Mouse (Mus musculus) gastrocnemius, adult 2 months (tissue): Measurements from ENCODE around the gene Acot3. TPM values are rescaled to one million over a fixed set of nuclear protein-coding genes. Genes with fewer than 3 reads are reported as not detected.
"Not testable (repeated sequence)": the region's sequence is repeated elsewhere in the genome, so short reads cannot be mapped to it uniquely, and the experiment has no call there.

Experiments
- DNase-seq: peaks from one replicate; pipeline ENCODE4 v3.0.0; 2022
- H3K27ac ChIP-seq: fragments of 200-600 bp; 2 replicates; pipeline ENCODE4 v1.8.1; 2022; ENCODE audit warnings: mild to moderate bottlenecking
- H3K4me3 ChIP-seq: fragments of 200-600 bp; 2 replicates; pipeline ENCODE4 v1.8.1; 2022; ENCODE audit warnings: mild to moderate bottlenecking, moderate library complexity
- CTCF ChIP-seq: fragments of 200-600 bp; IDR thresholded peaks from 2 replicates; pipeline ENCODE4 v1.8.1; 2022; ENCODE audit warnings: antibody characterized with exemption, mild to moderate bottlenecking, moderate library complexity
- intact Hi-C: fragments of 180-260 bp; cut with DNase I; formaldehyde crosslinking; loops from one replicate; pipeline ENCODE4 v1.15.1; 2025
- total RNA-seq, 2 experiments: library from RNA; stranded (reverse); gene quantifications; 2 replicates each; pipeline ENCODE4 v1.2.3; 2021

Gene Acot3
- total RNA-seq, 2 experiments from 2014 or later, result not detected

- no peak for DNase-seq
- H3K4me3 ChIP-seq, result peak overlapping the region; percentile 56
- H3K27ac ChIP-seq, result no peak overlapping the region
- intact Hi-C loops, result no loop called here
- no peak for TF ChIP-seq CTCF
Measured at GRCm38 (mm10) chr12:84053173-84053572, 1.2 kb downstream of the Acot3 start.

- intact Hi-C loops, result no loop called here
- DNase-seq, result no peak
- no peak overlapping the region for H3K27ac ChIP-seq
- TF ChIP-seq CTCF, result no peak
- peak overlapping the region; percentile 56 for H3K4me3 ChIP-seq
Measured at GRCm38 (mm10) chr12:84053679-84054391, 1.9 kb downstream of the Acot3 start.

DNA sequence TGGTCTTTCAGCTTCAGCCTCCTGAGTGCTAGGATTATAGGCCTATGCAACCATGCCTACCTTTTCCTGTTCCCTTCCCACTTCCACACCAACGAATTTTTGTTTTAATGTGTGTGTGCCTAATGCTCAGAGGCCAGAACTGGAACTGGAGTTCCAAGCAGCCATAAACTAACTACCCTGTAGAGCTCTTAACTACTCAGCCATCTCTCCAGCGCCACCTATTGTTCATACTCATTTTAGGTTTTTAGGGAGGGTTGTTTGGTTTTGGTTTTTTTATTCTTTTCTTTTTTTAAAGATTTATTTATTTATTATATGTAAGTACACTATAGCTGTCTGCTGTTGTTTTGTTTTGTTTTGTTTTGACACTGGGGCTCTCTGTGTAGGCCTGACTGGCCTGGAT, 9.0 kb downstream of the Acot3 start:
- no peak for DNase-seq
- TF ChIP-seq CTCF, result peak; percentile 71
- Histone ChIP-seq H3K4me3 (no peak overlapping the region), H3K27ac (no peak overlapping the region)
- intact Hi-C loops, result loop anchor here (2.0 to 10.0 kb wide), 2 partner anchors 88 to 346 kb away; no protein-coding TSS in a partner anchor

- DNase-seq, result no peak
- no peak for TF ChIP-seq CTCF
- Histone ChIP-seq H3K4me3 (no peak overlapping the region), H3K27ac (no peak overlapping the region)
- intact Hi-C loops, result loop anchor here (10.0 kb wide), 1 partner anchor 348 kb away; no protein-coding TSS in a partner anchor
Measured at GRCm38 (mm10) chr12:84062336-84062735, 10.4 kb downstream of the Acot3 start.

GRCm38 (mm10) chr12:84063228-84063627, 11.3 kb downstream of the Acot3 start:
- Histone ChIP-seq H3K27ac (no peak overlapping the region), H3K4me3 (no peak overlapping the region)
- TF ChIP-seq CTCF, result peak; percentile 42
- intact Hi-C loops, result loop anchor here (10.0 kb wide), 1 partner anchor 348 kb away; no protein-coding TSS in a partner anchor
- no peak for DNase-seq

- no peak overlapping the region for H3K4me3 ChIP-seq
- H3K27ac ChIP-seq, result no peak overlapping the region
- TF ChIP-seq CTCF, result no peak
- DNase-seq, result no peak
- intact Hi-C loops, result loop anchor here (10.0 kb wide), 1 partner anchor 349 kb away; no protein-coding TSS in a partner anchor
Measured at GRCm38 (mm10) chr12:84063833-84064232, 11.9 kb downstream of the Acot3 start.

- H3K4me3 ChIP-seq, result no peak overlapping the region
- intact Hi-C loops, result loop anchor here (10.0 kb wide), 1 partner anchor 350 kb away; no protein-coding TSS in a partner anchor
- TF ChIP-seq CTCF, result no peak
- DNase-seq, result no peak
- H3K27ac ChIP-seq, result no peak overlapping the region
Measured at GRCm38 (mm10) chr12:84064621-84065020, 12.7 kb downstream of the Acot3 start.

DNA sequence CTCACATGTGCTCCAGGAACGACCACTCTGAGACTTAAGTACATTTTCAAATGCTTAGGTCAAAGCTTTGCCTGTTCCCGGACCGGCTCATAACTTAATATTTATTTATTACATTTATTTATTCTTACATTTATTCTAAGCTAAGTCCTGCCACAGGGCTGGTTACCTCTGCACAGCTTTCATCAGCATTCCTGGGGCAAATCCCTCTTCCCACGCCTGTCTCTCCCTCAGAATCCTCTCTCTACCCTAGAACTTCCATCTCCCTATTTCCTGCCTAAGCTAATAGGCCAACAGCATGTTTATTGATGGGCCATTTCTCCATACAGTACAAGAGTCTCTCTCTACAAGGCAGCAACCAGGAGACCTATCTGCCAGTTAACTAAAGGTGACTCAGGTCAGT, 15.8 kb downstream of the Acot3 start:
- Histone ChIP-seq H3K27ac (no peak overlapping the region), H3K4me3 (no peak overlapping the region)
- intact Hi-C loops, result loop anchor here (10.0 kb wide), 1 partner anchor 353 kb away; no protein-coding TSS in a partner anchor
- DNase-seq, result no peak
- TF ChIP-seq CTCF, result no peak

DNA sequence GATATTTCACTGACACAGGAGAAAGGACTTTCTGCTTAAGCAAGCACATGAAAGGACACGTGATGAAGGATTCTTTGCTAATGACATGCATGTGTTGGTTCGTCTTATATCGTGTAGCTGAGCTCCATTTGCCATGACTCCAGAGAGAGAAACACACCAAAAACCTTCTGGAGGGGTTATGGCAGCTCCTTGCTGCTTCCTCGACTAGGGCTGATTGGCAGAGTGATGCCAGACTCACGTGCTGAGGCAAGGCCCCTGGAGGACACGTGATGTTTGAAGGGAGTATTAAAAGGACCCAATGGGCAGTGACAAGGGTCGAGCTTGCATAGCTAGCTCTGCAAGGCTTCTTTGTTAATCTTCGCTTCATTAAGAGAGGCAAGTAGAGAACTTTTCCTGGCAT, 16.4 kb downstream of the Acot3 start:
- Histone ChIP-seq H3K27ac (no peak overlapping the region), H3K4me3 (no peak overlapping the region)
- intact Hi-C loops, result loop anchor here (10.0 kb wide), 1 partner anchor 353 kb away; no protein-coding TSS in a partner anchor
- DNase-seq, result no peak
- no peak for TF ChIP-seq CTCF

DNA sequence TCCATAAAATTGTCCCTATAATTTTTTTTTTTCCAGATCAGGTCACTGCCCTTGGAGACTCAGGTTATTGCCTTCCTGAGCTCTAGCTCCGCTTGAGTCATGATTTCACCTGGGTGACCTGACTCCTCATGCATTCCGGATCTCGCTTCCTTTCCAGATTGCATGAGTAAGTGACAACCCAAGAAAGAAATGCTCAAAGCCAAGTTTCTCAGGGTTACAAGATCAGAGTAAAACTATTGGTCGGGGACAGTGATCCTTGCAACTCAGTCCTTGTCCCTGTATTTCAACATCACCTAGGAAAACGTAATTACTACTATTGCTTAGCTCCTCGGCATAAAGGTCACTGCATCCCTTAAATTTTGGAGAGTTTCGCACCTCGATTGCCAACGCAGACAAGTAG, 17.0 kb downstream of the Acot3 start, which contains the start of gene Acot5:
TSS of gene Acot5 (plus strand) at position 340 of the 400 bp plus-strand sequence.
- TF ChIP-seq CTCF, result no peak
- H3K4me3 ChIP-seq, result peak within 1 kb of the TSS; percentile 64
- no peak within 1 kb of the TSS for H3K27ac ChIP-seq
- intact Hi-C loops, result loop anchor here (10.0 kb wide), 1 partner anchor 354 kb away; no protein-coding TSS in a partner anchor
- DNase-seq, result no peak

GRCm38 (mm10) chr12:84069582-84069981, 17.6 kb downstream of the Acot3 start:
- not testable (repeated sequence) for H3K27ac ChIP-seq
- intact Hi-C loops, result loop anchor here (10.0 kb wide), 1 partner anchor 355 kb away; no protein-coding TSS in a partner anchor
- H3K4me3 ChIP-seq, result peak overlapping the region; percentile 64
- peak; percentile 54 for DNase-seq

GRCm38 (mm10) chr12:84071696-84072095, 19.8 kb downstream of the Acot3 start:
- intact Hi-C loops, result no loop called here
- TF ChIP-seq CTCF, result no peak
- Histone ChIP-seq H3K4me3 (no peak overlapping the region), H3K27ac (no peak overlapping the region)
- no peak for DNase-seq

- intact Hi-C loops, result no loop called here
Measured at GRCm38 (mm10) chr12:84077371-84077990, 25.5 kb downstream of the Acot3 start.

More at GRCm38 (mm10) chr12:84077371-84077990, 25.5 kb downstream of the Acot3 start:
- Histone ChIP-seq H3K4me3 (no peak overlapping the region), H3K27ac (no peak overlapping the region)
- TF ChIP-seq CTCF, result no peak
- no peak for DNase-seq
